Mouse (Mus musculus) cerebellum, adult 9-11 months (tissue): Measurements from ENCODE around the gene Yeats2.
"Not testable (repeated sequence)": the region's sequence is repeated elsewhere in the genome, so short reads cannot be mapped to it uniquely, and the experiment has no call there.

Experiments used
- DNase-seq: peaks from one replicate; pipeline ENCODE4 v3.0.0; 2022

Yeats2 gene

GRCm38 (mm10) chr16:20140772-20141531 is at the start of gene Yeats2:
TSS of gene Yeats2 (plus strand) at chr16:20141063.
- peak; percentile 88 for DNase-seq

DNA sequence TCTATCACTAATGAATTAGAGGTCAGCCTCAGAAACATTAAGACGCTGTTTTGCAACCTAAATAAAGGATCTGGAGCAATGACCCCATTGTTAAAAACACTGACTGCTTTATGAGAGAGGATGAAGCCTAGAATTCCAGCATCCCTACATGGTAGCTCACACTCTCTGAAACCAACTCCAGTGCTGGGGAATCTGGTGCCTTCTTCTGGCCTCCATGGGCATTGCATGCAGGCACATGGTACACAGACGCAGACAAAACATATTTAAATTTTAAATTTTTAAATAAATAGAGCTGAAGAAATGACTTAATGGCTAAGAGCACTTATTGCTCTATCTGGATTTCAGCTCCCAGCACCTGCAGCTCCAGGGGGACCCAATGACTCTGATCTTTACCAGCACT is 44.9 kb upstream of the Yeats2 start:
- DNase-seq = no peak

GRCm38 (mm10) chr16:20097069-20097710 is 43.7 kb upstream of the Yeats2 start, which contains the start of gene Klhl24:
TSS of gene Klhl24 (plus strand) at chr16:20097542.
- DNase-seq = peak; percentile 95

GRCm38 (mm10) chr16:20097711-20098374 is 43.0 kb upstream of the Yeats2 start:
- peak; percentile 94 for DNase-seq

- DNase-seq = no peak
Observed at GRCm38 (mm10) chr16:20098375-20098727, 42.5 kb upstream of the Yeats2 start.

DNA sequence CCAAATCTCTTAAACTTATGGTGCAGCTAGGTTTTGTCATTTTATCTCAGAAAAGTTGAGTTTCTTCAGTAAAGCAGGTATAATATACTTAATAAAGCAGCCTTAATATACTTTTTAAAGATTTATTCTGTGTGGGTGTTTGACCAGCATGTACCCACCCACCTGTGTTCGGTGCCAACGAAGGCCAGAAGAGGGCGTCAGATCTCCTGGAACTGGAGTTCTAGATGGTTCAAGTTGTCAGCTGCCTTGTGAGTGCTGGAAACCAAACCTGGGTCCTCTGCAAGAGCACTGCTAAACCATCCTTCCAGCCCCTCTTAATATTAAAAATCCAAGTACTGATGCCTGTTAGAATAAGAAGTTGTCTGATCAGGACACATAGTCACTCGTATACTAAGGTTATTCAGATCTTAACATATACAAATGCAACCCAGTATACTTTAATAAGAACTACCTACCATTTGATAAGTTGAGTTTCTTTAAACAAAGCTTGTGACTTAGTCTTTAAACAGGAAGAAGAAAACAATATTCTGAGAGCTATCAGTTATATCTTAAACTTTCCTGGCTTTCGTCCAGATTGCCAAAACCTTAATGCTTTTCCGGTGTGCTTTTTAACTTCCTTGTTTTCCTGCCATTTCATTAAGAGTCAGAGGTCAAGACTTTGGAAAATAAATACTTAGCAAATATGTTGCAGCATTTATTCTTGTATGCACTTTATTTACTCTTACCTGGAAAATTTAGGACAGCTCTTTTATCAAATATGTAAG is 41.8 kb upstream of the Yeats2 start:
- peak; percentile 52 for DNase-seq

DNA sequence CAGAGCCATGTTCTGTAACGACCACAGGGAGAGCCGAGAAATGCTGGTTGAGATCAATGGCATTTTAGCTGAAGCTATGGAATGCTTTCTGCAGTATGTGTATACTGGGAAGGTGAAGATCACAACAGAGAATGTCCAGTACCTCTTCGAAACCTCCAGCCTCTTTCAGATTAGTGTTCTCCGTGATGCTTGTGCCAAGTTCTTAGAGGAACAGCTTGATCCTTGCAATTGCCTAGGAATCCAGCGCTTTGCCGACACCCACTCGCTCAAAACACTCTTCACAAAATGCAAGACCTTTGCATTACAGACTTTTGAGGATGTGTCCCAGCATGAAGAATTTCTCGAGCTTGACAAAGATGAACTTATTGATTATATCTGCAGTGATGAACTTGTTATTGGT is 33.9 kb upstream of the Yeats2 start:
- no peak for DNase-seq

DNA sequence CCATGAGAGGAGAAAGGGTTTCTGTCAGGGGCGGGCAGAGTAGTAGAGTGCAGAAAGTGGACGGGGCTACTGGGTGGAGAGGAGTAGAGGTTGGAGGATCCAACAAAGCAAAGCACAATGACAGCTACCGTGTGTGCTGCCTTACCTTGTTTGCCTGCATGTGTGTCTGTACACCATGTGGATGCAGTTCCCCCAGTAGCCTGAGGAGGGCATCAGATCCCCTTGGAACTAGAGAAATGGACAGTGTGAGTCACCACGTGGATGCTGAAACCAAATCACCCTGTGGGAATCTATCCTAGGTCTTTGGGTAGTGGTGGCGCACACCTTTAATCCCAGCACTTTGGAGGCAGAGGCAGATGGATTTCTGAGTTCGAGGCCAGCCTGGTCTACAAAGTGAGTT is 31.9 kb upstream of the Yeats2 start:
- DNase-seq = no peak

GRCm38 (mm10) chr16:20112649-20113048 is 28.2 kb upstream of the Yeats2 start:
- DNase-seq = no peak

GRCm38 (mm10) chr16:20116069-20116468 is 24.8 kb upstream of the Yeats2 start:
- no peak for DNase-seq

- not testable (repeated sequence) for DNase-seq
Observed at GRCm38 (mm10) chr16:20126319-20126883, 14.5 kb upstream of the Yeats2 start.

DNA sequence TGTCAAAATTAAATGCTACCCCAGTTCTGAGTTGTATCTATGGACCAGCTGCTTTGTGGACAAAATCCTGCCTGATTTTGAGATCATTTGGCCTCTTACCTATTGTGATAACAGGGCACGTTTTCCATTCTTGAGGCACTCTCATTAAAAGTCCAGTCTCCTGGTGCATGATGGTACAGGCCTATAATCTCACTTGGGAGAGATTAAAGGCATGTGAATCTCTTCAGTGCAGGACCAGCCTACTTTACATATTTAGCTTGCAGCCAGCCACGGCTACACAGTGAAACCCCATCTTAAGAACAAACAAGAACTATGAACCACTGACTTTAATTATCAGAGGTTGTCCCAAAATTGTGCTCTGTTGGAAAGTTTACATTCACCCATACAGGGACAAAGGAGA is 10.5 kb upstream of the Yeats2 start:
- no peak for DNase-seq

GRCm38 (mm10) chr16:20144568-20144967 is 3.7 kb downstream of the Yeats2 start:
- DNase-seq = no peak

DNA sequence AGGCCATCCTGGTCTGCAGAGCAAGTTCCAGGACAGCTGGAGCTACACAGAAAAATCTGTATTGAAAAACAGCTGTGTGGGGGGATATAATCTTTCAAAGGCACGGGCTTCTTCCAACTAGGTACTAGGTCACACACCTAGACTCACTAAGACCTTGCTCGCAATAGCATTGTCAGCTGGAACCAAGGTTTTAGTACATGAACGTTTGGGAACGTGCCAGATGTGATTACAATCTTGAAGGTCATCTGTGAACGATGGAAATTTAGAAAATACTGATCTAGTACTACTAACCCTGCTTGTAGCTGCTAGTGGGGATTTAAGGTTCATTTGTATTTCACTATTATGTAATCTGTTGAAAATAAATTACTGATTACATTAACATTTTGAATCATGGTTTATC is 11.1 kb downstream of the Yeats2 start:
- DNase-seq = no peak

- no peak for DNase-seq
Observed at GRCm38 (mm10) chr16:20153742-20154141, 12.9 kb downstream of the Yeats2 start.

- no peak for DNase-seq
Observed at GRCm38 (mm10) chr16:20160130-20160529, 19.3 kb downstream of the Yeats2 start.

- DNase-seq = no peak
Observed at GRCm38 (mm10) chr16:20169071-20169470, 28.2 kb downstream of the Yeats2 start.

GRCm38 (mm10) chr16:20169471-20170106 is 28.7 kb downstream of the Yeats2 start:
- no peak for DNase-seq

- no peak for DNase-seq
Observed at GRCm38 (mm10) chr16:20179406-20180175, 38.7 kb downstream of the Yeats2 start.

DNA sequence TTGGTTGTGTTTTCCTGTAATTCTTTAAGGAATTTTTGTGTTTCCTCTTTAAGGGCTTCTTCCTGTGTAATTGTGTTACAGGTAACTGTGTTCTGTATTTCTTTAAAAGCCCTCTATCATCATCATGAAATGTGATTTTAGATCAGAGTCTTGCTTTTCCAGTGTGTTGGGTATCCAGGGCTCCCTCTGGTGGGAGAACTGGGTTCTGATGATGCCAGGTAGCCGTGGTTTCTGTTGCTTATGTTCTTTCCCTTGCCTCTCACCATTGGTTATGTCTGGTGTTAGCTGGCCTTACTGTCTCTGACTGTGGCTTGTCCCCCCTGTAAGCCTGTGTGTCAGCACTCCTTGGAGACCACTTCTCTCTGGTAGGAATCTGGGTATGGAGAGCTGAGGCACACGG is 44.5 kb downstream of the Yeats2 start:
- no peak for DNase-seq

DNA sequence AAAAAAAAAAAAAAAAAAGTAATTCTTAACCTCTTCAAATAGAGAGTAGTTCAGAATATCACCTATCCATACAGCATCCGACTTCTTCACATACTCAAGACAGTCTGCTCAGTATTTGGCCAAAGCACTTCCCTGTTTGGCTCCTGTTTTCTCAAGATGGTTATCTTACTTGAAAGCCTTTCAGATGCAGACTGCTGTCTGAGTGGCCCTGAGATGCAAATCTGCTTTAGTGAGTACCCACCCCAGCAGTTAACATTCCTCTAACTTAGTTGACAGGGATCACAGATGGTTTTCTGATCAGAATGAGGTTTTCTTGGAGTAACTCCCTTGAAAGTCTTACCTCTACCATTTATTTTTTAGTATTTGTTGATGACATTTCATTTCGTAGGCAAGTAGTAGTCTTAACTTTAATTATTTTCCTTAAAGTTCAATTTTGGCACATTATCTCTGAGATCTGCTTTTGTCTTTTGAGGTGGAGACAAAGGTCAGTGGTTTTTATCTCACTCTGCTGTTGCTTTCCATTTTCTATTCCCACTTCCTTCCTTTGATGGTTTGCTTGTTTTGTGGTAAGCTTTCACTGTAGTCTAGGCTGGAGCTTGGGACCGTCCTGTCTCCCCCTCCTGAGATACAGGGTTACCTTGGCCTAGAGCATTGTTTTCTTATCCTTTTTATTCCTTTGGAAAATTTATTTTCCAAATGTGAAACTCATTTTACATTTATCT is 50.5 kb downstream of the Yeats2 start:
- no peak for DNase-seq
